Comparison of ENCODE assay signal across 8 mouse cellular contexts in the genomic region with DNA sequence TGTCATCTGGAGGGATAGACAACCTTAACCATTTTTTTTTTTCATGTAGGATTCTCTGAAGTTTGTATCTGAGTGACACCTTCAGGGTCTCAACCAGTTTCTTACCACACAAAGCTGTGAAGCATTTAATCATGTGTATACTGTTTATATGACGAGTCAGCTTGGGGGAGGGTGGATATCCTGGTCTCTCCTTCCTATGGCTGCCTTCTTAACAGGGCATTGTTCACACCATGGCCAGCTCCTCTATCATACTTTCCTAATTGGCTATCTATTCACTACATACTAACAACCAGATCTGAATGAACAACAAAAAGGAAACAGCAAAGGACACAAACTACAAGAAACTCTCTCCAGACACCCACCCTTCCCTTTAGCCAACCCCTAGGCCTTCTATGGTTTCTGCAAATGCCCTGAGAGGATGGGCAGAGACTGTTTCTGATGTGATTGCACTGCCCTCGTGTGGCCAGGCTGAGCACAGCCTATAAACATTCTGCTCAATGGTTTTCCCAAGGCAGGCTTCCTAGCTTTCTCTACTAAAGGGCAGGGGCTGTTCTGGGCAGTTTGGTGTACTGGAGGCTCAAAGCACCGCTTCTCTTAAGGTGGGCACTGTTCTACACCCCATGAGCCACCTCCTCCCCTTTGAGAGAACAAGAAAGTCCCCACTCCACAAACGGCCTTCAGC. TPM values are rescaled to one million over a fixed set of nuclear protein-coding genes. Genes with fewer than 3 reads are reported as not detected.
DNase-seq lines count a peak whose midpoint lies in the region; ATAC-seq lines count a peak whose summit lies in the region.

No protein-coding gene starts in this region.

- peak; percentile 84 for ATAC-seq in activated CD4-positive, CD25-positive, alpha-beta regulatory T cell, adult 4 months
- peak; percentile 77 for ATAC-seq in inflammation-experienced regulatory T-cells, adult 6 months
- ATAC-seq in megakaryocyte progenitor cell, adult 5-6 weeks (replicated peaks; ENCODE audit: poor library complexity): peak; percentile 98

- peak; percentile 57 to 72 for DNase-seq in cerebellum, postnatal 4 days (ENCODE audit: low spot score in 2 of 2)
- peak; percentile 63 for DNase-seq in gastrocnemius, adult 18-20 months (ENCODE audit: low spot score)
- peak; percentile 26 to 69 for DNase-seq in left cerebral cortex, adult 8-10 months (ENCODE audit: low spot score in 2 of 2)
- DNase-seq in right cerebral cortex, postnatal 10 days (ENCODE audit: low spot score in 2 of 2): peak; percentile 76 to 86
- peak; percentile 72 for DNase-seq in urinary bladder, postnatal 25 days (ENCODE audit: low spot score)

RNA-seq across cellular contexts. Expression of a gene that starts 8.9 kb away (rescaled TPM):
- under 1 TPM; 0.20 to 0.56 TPM for polyA plus RNA-seq in activated CD4-positive, CD25-positive, alpha-beta regulatory T cell, adult 4 months (2017; shearing (Covaris generic))
- not detected for total RNA-seq in gastrocnemius, adult 18-20 months (2021)
- polyA plus RNA-seq in inflammation-experienced regulatory T-cells, adult 6 months (2017; shearing (Covaris generic)): under 1 TPM in 2 of 3 experiments, not detected in 1; 0.09 to 0.16 TPM
- total RNA-seq in left cerebral cortex, adult 8-10 months (2022): 1 to 10 TPM in 3 of 4 experiments, under 1 TPM in 1; 0.85 to 2.0 (median 1.2) TPM
- 0.02 and 0.51 TPM in 2 replicates for total RNA-seq in megakaryocyte progenitor cell, adult 5-6 weeks (2015)
- total RNA-seq in megakaryocyte progenitor cell, adult 5-6 weeks (2017): 0.25 and 0.34 TPM in 2 replicates

RNA-seq across cellular contexts. Expression of a gene that starts 16.3 kb away (rescaled TPM):
- polyA plus RNA-seq in activated CD4-positive, CD25-positive, alpha-beta regulatory T cell, adult 4 months (2017; shearing (Covaris generic)): 100 to 1,000 TPM; 188 to 204 TPM
- total RNA-seq in gastrocnemius, adult 18-20 months (2021): 10 to 100 TPM; 16.2 to 19.0 TPM
- polyA plus RNA-seq in inflammation-experienced regulatory T-cells, adult 6 months (2017; shearing (Covaris generic)): 100 to 1,000 TPM; 181 to 205 (median 183) TPM
- total RNA-seq in left cerebral cortex, adult 8-10 months (2022): 10 to 100 TPM; 80.1 to 87.1 (median 82.4) TPM
- 160 and 162 TPM in 2 replicates for total RNA-seq in megakaryocyte progenitor cell, adult 5-6 weeks (2015)
- 112 and 116 TPM in 2 replicates for total RNA-seq in megakaryocyte progenitor cell, adult 5-6 weeks (2017)

RNA-seq across cellular contexts. Expression of a gene that starts 49.0 kb away (rescaled TPM):
- polyA plus RNA-seq in activated CD4-positive, CD25-positive, alpha-beta regulatory T cell, adult 4 months (2017; shearing (Covaris generic)): 100 to 1,000 TPM; 257 to 308 TPM
- total RNA-seq in gastrocnemius, adult 18-20 months (2021): 100 to 1,000 TPM; 591 to 682 TPM
- 100 to 1,000 TPM; 264 to 339 (median 292) TPM for polyA plus RNA-seq in inflammation-experienced regulatory T-cells, adult 6 months (2017; shearing (Covaris generic))
- 100 to 1,000 TPM; 345 to 381 (median 357) TPM for total RNA-seq in left cerebral cortex, adult 8-10 months (2022)
- 227 and 229 TPM in 2 replicates for total RNA-seq in megakaryocyte progenitor cell, adult 5-6 weeks (2015)
- 304 and 374 TPM in 2 replicates for total RNA-seq in megakaryocyte progenitor cell, adult 5-6 weeks (2017)

RNA-seq across cellular contexts. Expression of a gene that starts 49.0 kb away (rescaled TPM):
- polyA plus RNA-seq in activated CD4-positive, CD25-positive, alpha-beta regulatory T cell, adult 4 months (2017; shearing (Covaris generic)): 10 to 100 TPM; 37.6 to 37.9 TPM
- 10 to 100 TPM; 58.3 to 62.3 TPM for total RNA-seq in gastrocnemius, adult 18-20 months (2021)
- 10 to 100 TPM; 39.0 to 40.3 (median 39.1) TPM for polyA plus RNA-seq in inflammation-experienced regulatory T-cells, adult 6 months (2017; shearing (Covaris generic))
- 10 to 100 TPM; 78.1 to 94.3 (median 82.4) TPM for total RNA-seq in left cerebral cortex, adult 8-10 months (2022)
- total RNA-seq in megakaryocyte progenitor cell, adult 5-6 weeks (2015): 43.0 and 45.9 TPM in 2 replicates
- 39.0 and 78.5 TPM in 2 replicates for total RNA-seq in megakaryocyte progenitor cell, adult 5-6 weeks (2017)

Comparison
In these comparisons a context has a peak if more than half of its experiments do, and no peak if none do; other contexts are left out.
1. Peak in every context shown above with its lines: DNase-seq and ATAC-seq.
2. RNA of a gene that starts 16.3 kb away (total RNA-seq): 112 to 162 TPM in megakaryocyte progenitor cell, adult 5-6 weeks and 80.1 to 87.1 TPM in left cerebral cortex, adult 8-10 months; 16.2 to 19.0 TPM in gastrocnemius, adult 18-20 months; every median in the first group is over 4 times any median in the second.